17 mouse cellular contexts compared by ENCODE assay signal in the genomic region with DNA sequence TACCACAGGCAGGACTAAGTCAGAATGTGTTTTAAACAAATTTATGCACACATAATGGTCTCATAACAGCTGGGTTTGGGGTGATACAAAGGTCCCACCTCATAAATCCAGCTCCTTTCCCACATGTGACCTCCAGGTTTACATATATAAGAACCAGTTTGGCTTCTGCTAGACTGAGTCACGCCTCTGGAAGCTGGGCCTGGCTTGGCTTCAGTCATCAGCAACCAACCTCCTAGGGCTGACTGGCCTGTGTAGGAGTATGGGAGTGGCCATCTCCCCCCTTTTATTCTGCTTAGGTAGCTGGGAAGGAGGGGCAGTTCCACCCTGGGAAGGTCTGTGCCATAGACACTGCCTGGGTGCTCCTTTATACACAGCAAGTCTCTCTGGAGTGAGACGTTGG. TPM values are rescaled to one million over a fixed set of nuclear protein-coding genes. Genes with fewer than 3 reads are reported as not detected.
DNase-seq lines count a peak whose midpoint lies in the region; ATAC-seq and TF ChIP-seq lines count a peak whose summit lies in the region.
"Had no signal": no experiment of that assay in that cellular context is flagged by ENCODE, and none has a peak within 500 bp of the region (broad histone marks: within the 10 kb centered on the region; RNA-seq: fewer than 3 reads in every experiment).

A gene (plus strand): TSS at position 309 of the 400 bp plus-strand sequence.

- H3K79me3 ChIP-seq in C2C12 (ENCODE audit: low read depth) = no peaks in the 10 kb centered on the region

- 60% methylated on average over 2 of the region's 2 CpGs for WGBS in liver, embryonic 13.5 days (ENCODE audit: insufficient replicate concordance)
- 79% methylated on average over 2 of the region's 2 CpGs for WGBS in liver, embryonic 11.5 days

- no peaks in the 10 kb centered on the region for H3K27me3 ChIP-seq in liver, embryonic 13.5 days
- no peaks in the 10 kb centered on the region for H3K27me3 ChIP-seq in liver, embryonic 11.5 days (replicated peaks; ENCODE audit: control insufficient read depth, insufficient read depth, low read length)
- H3K27me3 ChIP-seq in C2C12 (ENCODE audit: control insufficient read depth, insufficient read depth, insufficient read length) = no peaks in the 10 kb centered on the region
- no peaks in the 10 kb centered on the region for H3K27me3 ChIP-seq in myocyte (ENCODE audit: control insufficient read depth, insufficient read depth, insufficient read length)
- H3K27me3 ChIP-seq: CH12.LX; midbrain, embryonic 12.5 days; neural tube, embryonic 12.5 days had no signal

- H3K79me2 ChIP-seq in C2C12 (ENCODE audit: control insufficient read depth, insufficient read depth) (no peaks in the 10 kb centered on the region), myocyte (ENCODE audit: control insufficient read depth, insufficient read depth) (no peaks in the 10 kb centered on the region)

- H3K4me3 ChIP-seq in liver, embryonic 13.5 days (replicated peaks) = no peak within 1 kb of the TSS
- no peak within 1 kb of the TSS for H3K4me3 ChIP-seq in liver, embryonic 11.5 days (ENCODE audit: low read depth, low read length)
- H3K4me3 ChIP-seq in C2C12 (ENCODE audit: insufficient read depth, poor library complexity, severe bottlenecking) (no peak within 1 kb of the TSS), myocyte (no peak within 1 kb of the TSS)
- H3K4me3 ChIP-seq: hindbrain, embryonic 10.5 days; midbrain, embryonic 12.5 days; neural tube, embryonic 12.5 days had no signal

- ATAC-seq in liver, embryonic 13.5 days (ENCODE audit: low read depth) = no peak
- no peak for ATAC-seq in liver, embryonic 11.5 days (replicated peaks; ENCODE audit: low FRiP score)

- H3K4me2 ChIP-seq in liver, embryonic 13.5 days = no peak within 1 kb of the TSS
- H3K4me2 ChIP-seq in liver, embryonic 11.5 days = no peak within 1 kb of the TSS
- no peak within 1 kb of the TSS for H3K4me2 ChIP-seq in myocyte (ENCODE audit: low read depth)
- H3K4me2 ChIP-seq: midbrain, embryonic 12.5 days; neural tube, embryonic 12.5 days had no signal

- no peak for TF ChIP-seq CTCF in C2C12 (IDR thresholded peaks at IDR 0.05; ENCODE audit: control insufficient read depth, insufficient read depth, insufficient read length)

- no peaks in the 10 kb centered on the region; the same call in 1 of the 2 replicates for H3K4me1 ChIP-seq in liver, embryonic 13.5 days (replicated peaks)
- H3K4me1 ChIP-seq in liver, embryonic 11.5 days (replicated peaks; ENCODE audit: control insufficient read depth, insufficient read depth, low read length) = no peaks in the 10 kb centered on the region
- H3K4me1 ChIP-seq: hindbrain, embryonic 10.5 days; midbrain, embryonic 12.5 days; neural tube, embryonic 12.5 days had no signal

- DNase-seq in liver, embryonic 13.5 days = no peak
- no peak for DNase-seq in liver, embryonic 11.5 days (ENCODE audit: low spot score)
- DNase-seq in forelimb bud, embryonic 11.5 days (ENCODE audit: low read depth, low spot score) = peak; percentile 37
- no peak for DNase-seq in right cerebral cortex, postnatal 25 days
- no peak for DNase-seq in cerebellum, adult 11-12 months
- DNase-seq: adrenal gland, adult 8-10 months; kidney, adult 18-20 months; layer of hippocampus, adult 9-11 months; right cerebral cortex, postnatal 14 days had no signal

- no peak within 1 kb of the TSS for H3K9ac ChIP-seq in liver, embryonic 13.5 days
- H3K9ac ChIP-seq in liver, embryonic 11.5 days (ENCODE audit: low read depth, low read length) = no peak within 1 kb of the TSS
- H3K9ac ChIP-seq: liver, embryonic 14.5 days; midbrain, embryonic 12.5 days; neural tube, embryonic 12.5 days had no signal

- H3K27ac ChIP-seq in liver, embryonic 13.5 days = peak within 1 kb of the TSS; percentile 47; the same call in 1 of the 2 replicates
- no peak within 1 kb of the TSS for H3K27ac ChIP-seq in liver, embryonic 11.5 days (ENCODE audit: low read depth, low read length)
- H3K27ac ChIP-seq: hindbrain, embryonic 10.5 days; liver, embryonic 14.5 days; midbrain, embryonic 12.5 days; neural tube, embryonic 12.5 days had no signal

- H3K36me3 ChIP-seq in liver, embryonic 13.5 days = no peaks in the 10 kb centered on the region
- no peaks in the 10 kb centered on the region for H3K36me3 ChIP-seq in liver, embryonic 11.5 days (ENCODE audit: control insufficient read depth, insufficient read depth, low read length)
- H3K36me3 ChIP-seq in C2C12 (ENCODE audit: control insufficient read depth, insufficient read depth) (no peaks in the 10 kb centered on the region), myocyte (ENCODE audit: control insufficient read depth, insufficient read depth) (no peaks in the 10 kb centered on the region)
- H3K36me3 ChIP-seq: hindbrain, embryonic 10.5 days; midbrain, embryonic 12.5 days; neural tube, embryonic 12.5 days had no signal

- no peaks in the 10 kb centered on the region for H3K9me3 ChIP-seq in liver, embryonic 13.5 days (replicated peaks)
- H3K9me3 ChIP-seq in liver, embryonic 11.5 days (ENCODE audit: control insufficient read depth, low read length) = no peaks in the 10 kb centered on the region
- H3K9me3 ChIP-seq: hindbrain, embryonic 10.5 days; midbrain, embryonic 12.5 days; neural tube, embryonic 12.5 days had no signal

- H3ac ChIP-seq in C2C12 (ENCODE audit: control insufficient read depth, insufficient read length, low read depth) (no peak within 1 kb of the TSS), myocyte (ENCODE audit: control insufficient read depth, insufficient read length) (no peak within 1 kb of the TSS)

- TF ChIP-seq POLR2A in myocyte (IDR thresholded peaks at IDR 0.05; ENCODE audit: insufficient read length, low read depth) = no peak

TF ChIP-seq in C2C12, 6 proteins besides CTCF, POLR2A, EP300 and RAD21:
- TF ChIP-seq CEBPB (IDR thresholded peaks at IDR 0.05; ENCODE audit: low read depth) (no peak), MYOD1 (IDR thresholded peaks at IDR 0.05; ENCODE audit: control insufficient read depth, insufficient read length, low read depth) (peak; percentile 5)

TF ChIP-seq in myocyte, 11 proteins besides CTCF, POLR2A, EP300 and RAD21:
- TF ChIP-seq REST (IDR thresholded peaks at IDR 0.05; ENCODE audit: insufficient read depth, insufficient read length) (no peak), USF1 (IDR thresholded peaks at IDR 0.05; ENCODE audit: low read depth) (peak; percentile 18), MYOD1 (IDR thresholded peaks at IDR 0.05; ENCODE audit: control insufficient read depth in 1 of 3, insufficient read length in 2 of 3, low read depth in 2 of 3) (no peak), MAX (IDR thresholded peaks at IDR 0.05; ENCODE audit: low read depth) (no peak)

RNA-seq across cellular contexts. Expression of the gene that starts here (rescaled TPM):
- polyA plus RNA-seq in liver, embryonic 13.5 days (2015; fragmentation: Nextera tagmentation; extraction: Ambion mirVana) = 2.2 and 3.3 TPM in 2 replicates
- polyA plus RNA-seq in liver, embryonic 11.5 days (2014; fragmentation: Nextera tagmentation; extraction: Ambion mirVana) = 0.17 and 0.34 TPM in 2 replicates
- polyA plus RNA-seq in C2C12 (2012; fragmentation: generic; extraction: Trizol) (0.20 TPM), myocyte (2012; fragmentation: generic; extraction: Trizol) (0.41 TPM)
- polyA plus RNA-seq: cortical plate, adult 2 months; midbrain, embryonic 12.5 days had no signal
